Mouse (Mus musculus): ENCODE results near the gene F2r.

F2r gene

DNA sequence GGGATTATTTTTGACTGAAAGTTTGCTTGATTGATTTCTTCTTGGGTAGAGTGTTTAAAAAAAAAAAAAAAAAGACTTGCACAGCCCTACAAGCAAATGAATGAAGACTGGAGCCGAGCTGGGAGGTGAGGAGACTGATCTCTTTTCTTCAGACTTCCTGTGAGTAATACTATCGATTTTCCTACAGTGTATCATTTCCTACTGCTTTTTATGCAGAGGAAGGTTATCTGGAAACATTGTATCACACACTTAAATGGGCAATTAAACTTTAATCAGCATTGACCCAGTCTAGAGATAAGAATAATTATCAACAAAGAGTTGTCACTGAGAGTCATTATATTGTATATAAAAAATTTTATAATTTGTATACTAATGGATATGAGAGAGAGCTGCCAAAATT is 12.5 kb upstream of the F2r start:
- DNase-seq (ENCODE audit: low read depth, low spot score), result no peak

DNA sequence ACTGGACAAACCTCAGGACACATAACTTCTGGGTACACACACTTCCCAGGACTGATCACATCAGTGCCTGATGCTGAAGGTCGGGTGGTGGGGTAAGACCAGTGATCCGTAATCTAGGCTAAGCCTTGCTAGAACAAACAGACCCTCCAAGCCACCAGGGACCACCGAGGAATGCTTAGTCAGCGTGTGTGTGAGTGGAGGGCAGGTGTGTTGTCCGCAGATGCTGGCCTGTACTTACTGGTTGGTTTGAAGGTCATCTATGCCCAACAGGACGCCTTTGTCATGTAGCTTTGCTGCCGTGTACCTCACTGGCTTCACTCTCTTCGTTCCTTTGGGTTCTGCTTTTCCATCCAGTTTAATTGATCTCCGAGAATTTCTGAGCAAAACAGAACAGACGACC is 11.5 kb upstream of the F2r start:
- no peak for DNase-seq (ENCODE audit: low read depth, low spot score)

DNA sequence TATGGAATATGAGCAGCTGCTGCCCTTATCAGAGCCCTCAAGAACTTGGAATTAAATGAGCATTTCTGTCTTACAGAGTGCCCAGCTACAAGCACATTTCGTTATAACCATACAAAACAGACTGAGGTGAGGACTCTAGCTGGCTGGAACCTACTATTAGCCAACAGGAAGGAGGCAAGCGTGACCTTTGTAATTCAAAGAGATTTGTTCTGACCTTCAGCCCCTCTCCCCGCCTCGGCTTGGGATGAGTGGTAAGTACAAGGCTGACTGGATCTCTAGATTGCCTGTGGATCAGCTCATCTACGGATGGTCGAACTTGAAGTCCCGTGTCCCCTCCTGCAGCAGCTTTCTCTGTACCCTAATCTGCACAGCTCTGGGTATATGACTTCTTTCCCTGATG is 8.4 kb upstream of the F2r start:
- no peak for DNase-seq (ENCODE audit: low read depth, low spot score)

DNA sequence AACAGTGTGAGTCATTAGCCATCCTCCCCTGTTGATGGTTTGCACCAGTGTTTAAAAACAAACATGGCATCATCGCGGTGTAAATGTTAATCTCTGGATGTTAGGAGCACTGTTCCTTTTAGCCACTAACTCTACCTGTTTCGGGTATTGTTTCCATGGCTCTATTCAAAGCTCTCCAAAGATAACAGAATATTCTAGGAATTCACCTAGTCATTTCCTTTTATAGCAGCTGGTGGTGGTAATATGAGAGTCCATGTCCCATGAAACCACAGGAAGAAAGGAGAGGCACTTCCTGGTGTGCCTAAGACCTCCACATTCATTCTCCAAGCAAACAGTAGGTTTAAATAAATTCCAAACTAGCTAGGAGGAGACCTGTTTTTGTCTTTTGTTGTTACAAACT is 4.8 kb upstream of the F2r start:
- DNase-seq (ENCODE audit: low read depth, low spot score), result no peak

DNA sequence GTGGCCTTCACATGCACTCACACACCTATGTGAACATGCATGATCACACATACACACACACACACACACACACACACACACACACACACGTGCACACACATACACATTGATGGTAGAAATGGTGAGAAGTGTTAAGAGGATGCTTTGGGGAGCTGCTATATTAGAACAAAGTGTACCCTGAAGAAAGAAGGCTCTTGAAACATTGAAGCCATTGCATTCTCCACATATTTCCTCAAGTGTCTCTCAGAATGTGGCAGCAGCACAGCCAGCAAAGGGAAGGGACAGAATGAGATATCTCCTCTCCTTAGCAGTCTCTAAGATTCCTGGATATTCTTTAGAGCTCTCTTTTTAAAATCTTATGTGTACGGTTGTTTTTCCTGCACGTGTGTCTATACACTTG is 3.3 kb upstream of the F2r start:
- DNase-seq (ENCODE audit: low read depth, low spot score), result no peak

DNA sequence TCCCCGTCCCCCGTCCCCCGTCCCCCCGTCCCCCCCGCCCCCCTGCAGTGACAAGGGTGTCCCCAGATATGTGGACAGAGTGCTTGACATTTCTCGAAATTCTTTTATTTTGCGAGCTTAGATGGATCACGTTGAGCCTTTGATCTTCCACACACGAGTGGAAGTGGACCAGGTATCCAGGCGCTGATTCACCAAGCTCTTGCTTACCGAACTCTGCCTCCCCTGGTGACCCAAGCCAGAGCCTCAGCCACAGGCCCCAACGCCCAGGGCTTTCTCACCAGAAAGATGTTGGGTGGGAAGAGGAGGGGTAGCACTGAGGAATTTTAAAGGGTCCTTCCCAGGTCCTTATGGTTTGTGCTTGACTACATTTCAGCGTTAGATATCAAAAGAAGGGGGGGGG is 572 bp upstream of the F2r start:
- no peak for DNase-seq (ENCODE audit: low read depth, low spot score)

DNA sequence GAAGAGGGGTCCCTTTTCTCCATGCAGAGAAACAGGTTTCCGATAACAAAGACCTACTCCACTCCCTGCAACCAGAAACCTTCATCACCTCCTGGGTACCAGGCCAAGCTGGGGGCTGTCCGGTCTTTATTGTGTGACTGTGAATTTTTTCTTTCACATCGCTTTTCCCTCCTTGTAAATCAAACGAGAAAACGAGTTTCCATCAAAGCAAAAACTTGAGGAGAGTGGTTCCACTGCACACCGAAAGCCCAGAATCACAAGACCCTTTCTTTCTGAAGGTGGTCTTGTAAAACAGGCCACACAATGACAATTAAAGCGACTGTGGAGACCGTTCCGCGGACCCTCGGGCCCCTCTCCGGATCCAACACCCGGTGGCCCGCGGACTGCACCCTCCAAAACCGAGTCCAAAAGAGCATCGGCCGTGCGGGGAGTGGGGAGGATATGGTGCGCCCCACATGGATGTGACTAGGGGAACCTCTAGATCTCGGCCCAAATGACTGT is 566 bp downstream of the F2r start:
- no peak for DNase-seq (ENCODE audit: low read depth, low spot score)

DNA sequence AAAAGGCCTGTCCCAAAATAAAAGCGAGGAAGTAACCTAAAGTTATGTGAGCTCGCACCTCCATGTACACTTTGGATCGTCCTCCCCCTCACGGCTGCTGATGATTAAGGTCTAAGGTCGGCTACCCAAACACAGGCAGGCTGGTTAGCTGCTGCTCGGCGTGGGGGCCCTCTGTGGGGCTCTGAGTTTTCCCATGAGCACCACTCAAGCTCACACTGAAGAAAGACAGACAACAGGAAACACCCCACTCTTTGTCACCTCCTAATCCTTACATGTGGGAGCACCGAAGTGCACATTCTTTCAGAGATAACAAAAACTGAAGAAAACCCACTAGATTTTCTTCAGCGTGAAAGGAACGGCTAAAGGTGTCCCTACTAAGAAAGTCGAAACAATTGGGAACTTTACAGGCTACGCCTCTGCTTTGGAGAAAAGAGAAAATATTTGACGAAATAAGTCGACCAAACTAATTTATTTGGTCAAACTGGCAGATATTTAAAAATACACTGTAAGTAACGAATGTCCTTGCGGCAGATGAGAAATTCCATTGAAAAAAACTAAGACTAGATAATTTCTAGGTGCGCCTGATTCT is 1.1 kb downstream of the F2r start:
- DNase-seq (ENCODE audit: low read depth, low spot score), result no peak

DNA sequence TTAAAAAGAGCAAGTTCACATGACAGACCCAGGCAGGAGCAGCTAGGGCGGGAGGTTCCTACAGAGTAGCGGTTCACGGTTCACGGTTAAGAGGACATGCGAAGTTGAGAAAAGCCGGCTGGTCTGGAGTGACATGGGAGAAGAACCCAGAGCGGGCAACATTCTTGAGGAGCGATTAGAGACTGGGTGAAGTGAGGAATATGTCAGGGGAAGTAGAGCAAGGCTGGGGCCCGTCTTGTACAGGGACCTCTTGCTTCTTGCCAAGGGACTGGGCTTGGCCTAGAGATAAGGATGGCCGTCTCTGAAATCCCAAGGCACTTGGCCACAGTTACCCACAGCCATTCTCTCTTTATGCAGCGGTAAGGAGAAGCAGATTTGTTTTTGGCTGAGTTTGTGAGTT is 1.8 kb downstream of the F2r start:
- no peak for DNase-seq (ENCODE audit: low read depth, low spot score)

DNA sequence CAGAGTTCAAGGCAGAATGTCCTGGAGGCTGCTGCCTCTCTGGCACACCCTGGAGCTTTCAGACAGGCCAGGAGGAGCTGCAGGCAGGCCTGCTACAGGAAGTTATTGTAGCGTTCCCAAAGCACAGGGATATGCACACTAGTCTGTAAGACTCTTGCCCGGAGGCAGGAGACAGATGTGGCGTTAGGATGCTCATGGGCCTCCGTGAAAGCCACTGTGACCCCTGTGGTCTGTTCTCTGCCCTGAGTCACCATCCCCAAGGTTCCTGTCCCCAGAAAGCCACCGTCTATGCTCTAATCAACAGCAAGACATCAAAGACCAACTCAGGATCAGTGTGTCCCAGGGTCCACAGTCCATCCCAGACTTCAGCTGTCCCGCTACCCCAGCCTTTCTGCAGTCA is 3.5 kb downstream of the F2r start:
- no peak for DNase-seq (ENCODE audit: low read depth, low spot score)

DNA sequence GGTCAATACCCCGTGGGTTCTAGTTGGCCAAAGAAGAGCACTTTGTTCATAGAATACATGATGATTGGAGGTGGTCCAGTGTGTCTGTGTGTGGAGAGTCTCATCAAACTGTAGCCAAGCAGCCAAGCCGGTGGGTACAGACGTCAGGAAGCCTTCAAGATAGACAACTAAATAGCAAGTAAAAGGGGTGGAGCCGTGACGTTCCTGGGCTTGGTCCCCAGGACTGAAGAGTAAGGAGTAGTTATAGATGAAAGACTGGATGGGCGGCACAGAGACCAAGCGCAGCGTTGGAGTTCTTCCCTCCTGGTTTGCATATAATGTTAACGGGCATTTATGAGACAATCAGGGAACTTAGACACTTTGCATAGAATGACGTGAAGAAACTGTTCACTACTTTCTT is 6.0 kb downstream of the F2r start:
- no peak for DNase-seq (ENCODE audit: low read depth, low spot score)

DNA sequence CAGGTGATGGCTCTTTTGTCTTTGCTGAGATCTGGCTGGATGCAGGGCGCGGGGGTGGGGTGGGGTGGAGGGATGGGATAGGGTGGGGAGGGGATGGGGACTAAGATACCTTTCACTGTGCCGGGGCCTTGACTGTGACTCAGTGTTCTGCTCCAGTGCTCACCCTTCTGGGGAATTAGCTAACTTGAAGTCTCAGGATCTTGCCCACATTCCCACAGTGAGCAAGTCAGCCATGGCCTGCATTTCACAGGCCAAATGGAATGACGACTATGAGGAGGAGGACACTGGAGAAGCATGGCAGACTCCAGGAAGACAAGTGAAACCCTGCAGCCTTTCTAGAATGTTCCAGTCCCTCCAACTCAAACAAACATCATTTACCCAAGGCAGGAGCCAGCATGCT is 6.5 kb downstream of the F2r start:
- no peak for DNase-seq (ENCODE audit: low read depth, low spot score)

DNA sequence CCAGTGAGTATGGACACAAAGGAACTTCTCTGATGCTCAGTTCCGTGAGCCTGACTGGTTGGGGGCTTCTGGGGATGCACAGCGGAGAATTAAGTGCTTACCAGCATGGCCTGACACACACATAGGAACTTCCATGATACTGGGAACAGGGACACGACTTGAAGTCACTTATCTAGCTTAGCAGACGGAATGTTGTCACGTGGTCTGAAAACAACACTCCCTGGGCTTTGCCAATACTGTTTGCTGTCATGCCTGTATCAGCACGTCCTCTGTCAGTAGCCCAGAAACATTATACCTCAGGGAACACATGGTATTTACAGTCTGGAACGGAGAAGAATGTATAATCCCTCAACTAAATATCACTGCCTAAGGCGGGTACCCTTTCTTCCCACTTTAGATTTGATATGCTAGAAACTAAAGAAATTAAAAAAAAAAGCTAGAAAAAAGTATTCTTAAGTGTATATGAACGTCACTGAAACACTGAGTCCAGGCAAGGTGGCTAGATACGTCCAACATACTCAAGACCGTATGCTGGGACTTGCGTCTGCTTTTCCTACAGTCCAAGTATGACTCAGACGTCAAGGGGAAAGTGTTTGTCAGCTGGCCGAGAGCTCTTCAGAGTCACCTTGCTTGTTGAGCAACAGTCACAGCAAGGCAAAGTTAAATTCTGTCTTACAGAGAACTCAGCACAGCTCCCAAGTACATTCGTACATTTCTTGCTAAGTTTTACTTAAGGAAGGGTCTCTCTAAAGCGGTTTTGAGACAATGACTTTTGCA is 7.3 kb downstream of the F2r start:
- DNase-seq (ENCODE audit: low read depth, low spot score), result no peak

DNA sequence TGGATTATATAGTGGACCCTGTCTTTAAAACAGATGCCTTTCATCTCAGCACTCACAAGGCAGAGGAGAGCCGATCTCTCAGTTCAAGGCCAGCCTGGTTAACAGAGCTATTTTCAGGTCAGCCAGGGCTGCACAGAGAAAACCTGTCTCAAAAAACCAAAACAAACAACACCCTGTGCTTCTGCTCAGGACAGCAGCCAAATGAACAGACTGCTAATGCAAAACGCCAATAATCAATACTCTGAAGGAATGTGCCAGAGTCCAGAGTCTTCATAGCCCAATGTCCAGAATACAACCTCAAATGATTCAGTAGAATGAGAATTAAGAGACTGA is 9.2 kb downstream of the F2r start:
- no peak for DNase-seq (ENCODE audit: low read depth, low spot score)

DNA sequence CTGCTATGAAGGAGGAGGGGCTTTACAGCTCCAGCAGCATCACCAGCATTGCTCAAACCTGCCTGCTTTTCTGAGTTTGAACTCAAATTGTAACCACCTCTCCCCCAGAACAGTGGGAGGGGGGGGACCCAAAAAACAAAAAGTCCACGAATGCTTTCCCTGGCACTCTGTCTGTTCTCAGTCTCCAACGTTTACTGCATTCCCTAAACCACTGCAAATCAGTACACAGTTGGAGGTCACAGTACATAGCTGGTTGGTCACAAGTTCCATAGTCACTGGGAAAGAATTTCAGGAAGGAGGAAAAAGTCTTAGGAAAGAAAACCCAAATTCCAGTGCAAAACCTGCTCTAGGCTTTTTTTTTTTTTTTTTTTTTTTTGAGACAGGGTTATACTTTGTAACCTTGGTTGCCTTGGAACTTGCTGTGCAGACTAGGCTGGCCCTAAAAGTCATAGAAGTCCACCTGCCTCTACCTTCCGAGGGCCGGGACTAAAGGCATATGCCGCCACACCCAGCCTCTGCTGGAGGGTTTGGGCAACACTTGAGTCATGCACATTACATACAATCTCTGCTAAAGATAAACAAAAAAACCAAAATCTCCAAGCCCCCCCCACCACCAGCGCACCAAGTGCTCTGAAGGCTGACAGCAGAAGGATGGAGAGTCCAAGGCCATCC is 9.7 kb downstream of the F2r start:
- DNase-seq (ENCODE audit: low read depth, low spot score), result no peak

DNA sequence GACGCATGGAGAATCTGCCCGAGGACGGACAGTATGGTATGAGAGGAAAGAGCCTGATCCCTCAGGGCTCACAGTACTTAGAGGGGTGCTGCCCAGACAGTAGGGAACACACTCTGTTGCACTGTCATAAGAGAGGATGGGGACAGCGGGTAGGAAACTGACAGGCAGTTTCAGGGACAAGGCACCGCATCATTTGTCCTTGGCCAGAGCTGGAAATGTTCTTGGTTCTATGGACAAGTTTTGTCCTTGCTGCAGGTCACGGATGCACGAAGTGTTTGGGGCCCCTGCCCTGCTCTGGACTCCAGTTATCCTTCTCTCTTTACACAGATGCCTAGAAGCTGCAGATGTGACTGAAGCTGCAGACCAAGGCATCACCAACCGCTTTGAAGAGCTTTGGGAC is 11.3 kb downstream of the F2r start:
- no peak for DNase-seq (ENCODE audit: low read depth, low spot score)

DNA sequence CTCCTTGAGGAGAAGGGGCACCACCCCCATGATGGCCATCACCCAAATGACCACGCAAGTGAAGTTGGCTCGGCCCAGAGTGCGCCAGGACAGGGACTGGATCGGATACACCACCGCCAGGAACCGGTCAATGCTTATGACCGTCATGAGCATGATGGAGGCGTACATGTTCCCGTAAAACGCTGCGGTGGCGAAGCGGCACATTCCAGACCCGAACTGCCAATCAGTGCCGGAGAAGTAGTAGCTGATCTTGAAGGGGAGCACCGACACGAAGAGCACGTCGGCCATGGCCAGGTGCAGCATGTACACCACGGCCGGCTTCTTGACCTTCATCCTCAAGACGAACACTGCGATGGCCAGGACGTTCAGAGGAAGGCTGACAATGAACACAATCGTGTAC is 14.0 kb downstream of the F2r start:
- DNase-seq (ENCODE audit: low read depth, low spot score), result no peak

DNA sequence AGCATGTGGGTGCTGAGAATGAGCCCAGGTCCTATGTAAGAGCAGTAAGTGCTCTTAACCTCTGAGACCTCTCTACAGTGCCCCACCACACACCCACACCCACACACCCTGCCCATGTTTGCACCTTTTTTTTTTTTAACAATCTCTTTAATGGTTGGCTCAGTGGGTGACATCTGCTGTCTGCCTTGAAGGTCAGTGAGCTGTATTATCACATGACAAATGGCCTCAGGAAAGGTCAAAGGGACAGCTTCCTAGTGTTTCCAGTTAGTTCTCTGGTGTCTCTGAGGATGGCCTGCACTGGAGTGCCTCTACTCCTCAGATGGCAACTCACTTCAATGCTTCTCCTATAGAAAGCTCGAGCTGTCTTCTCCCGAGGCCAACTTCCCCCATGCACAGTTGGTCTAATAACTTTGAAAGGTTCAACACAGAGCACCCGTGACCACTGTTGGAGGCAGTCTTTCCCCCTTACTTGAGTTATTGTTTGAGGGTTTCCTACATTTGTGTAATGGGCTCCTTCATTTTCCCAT is 18.4 kb downstream of the F2r start:
- no peak for DNase-seq (ENCODE audit: low read depth, low spot score)

DNA sequence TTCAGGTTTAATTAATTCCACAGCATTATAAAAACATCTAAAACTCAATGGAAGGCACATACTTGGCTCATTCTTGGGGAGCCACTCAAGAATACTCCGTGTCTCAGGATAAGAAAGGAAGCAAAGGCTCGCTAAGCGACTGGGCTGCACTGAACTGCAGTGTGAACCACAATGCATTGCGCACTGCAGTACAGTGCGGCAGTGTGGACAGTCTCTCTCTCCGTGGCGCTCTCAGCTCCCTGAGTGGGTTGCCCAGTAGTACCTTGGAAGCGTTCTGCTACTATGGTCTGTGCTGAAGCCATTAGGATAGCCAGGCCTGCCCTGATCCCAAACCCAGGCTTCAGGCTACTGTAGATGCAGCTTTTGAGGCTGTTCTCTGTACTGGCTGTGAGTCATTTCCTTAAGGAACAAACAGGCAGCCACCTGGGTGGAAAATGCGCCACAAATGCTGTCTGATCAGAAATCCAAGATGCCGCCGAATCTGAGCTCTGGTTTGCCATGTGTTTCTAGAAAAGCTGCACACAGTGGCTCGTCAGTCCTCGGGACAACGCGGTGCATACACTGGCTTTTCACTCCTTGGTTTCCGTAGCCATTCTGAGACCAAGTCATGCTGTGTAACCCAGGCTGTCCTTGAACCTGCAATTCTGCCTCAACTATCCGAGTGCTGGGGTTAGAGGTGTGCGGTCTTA is 19.9 kb downstream of the F2r start:
- no peak for DNase-seq (ENCODE audit: low read depth, low spot score)

DNA sequence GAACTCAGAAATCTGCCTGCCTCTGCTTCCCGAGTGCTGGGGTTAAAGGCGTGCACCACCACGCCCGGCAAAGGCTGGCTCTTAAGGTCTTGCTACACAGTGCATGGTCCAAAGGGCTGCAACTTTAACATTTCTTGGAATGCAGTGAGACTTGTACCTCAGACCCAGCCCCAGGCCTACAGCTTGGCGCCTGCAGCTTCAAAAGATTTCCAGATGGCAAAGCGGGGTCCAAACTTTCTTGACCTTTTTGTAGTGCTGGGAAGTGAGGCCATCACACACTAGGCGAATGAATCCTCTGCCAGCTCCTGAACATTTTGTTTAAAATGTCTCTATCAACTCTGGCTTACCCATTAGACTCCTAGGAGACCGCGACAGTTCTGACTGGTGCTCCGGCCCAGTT is 20.7 kb downstream of the F2r start:
- DNase-seq (ENCODE audit: low read depth, low spot score), result no peak

DNA sequence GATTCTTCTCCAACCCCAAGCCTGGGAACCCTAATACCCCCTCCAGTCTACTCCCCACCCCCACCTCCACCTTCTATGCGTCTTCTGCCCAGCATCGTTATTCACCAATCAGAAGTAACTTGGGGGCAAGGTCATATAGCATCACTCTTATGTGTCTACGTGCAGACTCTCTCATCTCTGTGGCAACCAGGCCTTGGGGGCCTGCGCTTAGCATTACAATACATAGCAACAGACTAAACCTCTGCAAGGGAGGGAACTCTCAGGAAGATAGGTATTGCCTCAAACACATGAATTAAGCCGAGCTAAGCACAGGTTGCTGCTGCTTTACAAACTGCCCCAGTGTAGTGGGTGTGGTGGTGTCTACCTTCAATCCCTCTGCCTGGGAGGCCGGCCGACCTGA is 21.6 kb downstream of the F2r start:
- DNase-seq (ENCODE audit: low read depth, low spot score), result no peak

DNA sequence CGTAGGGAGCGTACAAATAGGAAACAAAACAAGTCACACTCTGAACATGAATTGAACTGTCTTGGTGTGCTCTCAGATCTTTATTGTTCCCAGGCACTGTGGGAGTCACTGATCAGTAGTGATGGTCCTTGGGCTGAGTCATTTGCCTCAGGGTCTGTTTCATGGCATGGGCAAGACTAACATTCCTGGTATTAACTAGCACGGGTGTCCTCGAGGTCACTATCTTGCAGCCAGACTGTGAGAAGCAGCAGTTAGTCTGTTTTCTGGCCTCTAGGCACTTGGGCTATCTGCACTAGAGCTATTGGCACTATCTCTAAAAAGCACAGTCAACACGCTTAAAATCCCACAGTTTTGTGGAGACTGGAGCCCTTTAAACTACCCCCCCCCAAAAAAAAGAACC is 22.4 kb downstream of the F2r start:
- DNase-seq (ENCODE audit: low read depth, low spot score), result no peak

All from retina, adult 2 months (tissue).